Mouse (Mus musculus) CH12.LX (cell line): Measurements from ENCODE around the gene Fndc9.

Experiments
- CTCF ChIP-seq, 2 experiments: IDR thresholded peaks in 1 of 2; conservative IDR thresholded peaks in 1 of 2; 2 replicates each; pipeline ENCODE4 v1.5.1; 2011 to 2012; ENCODE audit warnings: low read depth in 2 of 2, low read length in 2 of 2, improper control_type of control experiment in 1 of 2, inconsistent platforms in 1 of 2, mild to moderate bottlenecking in 1 of 2, moderate library complexity in 1 of 2
- EP300 ChIP-seq: IDR thresholded peaks from 2 replicates; pipeline ENCODE4 v1.6.1; 2011; ENCODE audit warnings: low read length, improper control_type of control experiment

DNA sequence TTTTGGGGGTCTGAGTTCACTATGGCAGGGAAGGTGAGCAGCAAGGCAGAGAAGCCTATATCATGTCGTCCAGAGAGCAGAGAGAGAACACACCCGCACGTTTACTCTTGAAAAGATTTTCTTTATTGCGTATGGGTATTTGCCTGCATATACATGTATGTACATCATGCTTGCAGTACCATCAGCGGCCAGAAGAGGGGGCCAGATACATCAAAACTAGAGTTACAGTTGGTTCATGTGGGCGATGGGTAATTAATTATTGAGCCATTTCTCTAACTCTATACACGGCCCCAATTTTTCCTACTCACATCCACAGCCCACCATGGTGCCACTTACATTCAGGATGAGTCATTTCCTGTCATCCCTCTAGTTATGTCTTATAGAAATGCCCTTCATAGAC lies 18.7 kb upstream of the Fndc9 start:
- TF ChIP-seq CTCF (conservative IDR thresholded peaks at IDR 0.05 in 1 of 2, IDR thresholded peaks at IDR 0.05 in 1 of 2; ENCODE audit: low read depth in 2 of 2, low read length in 2 of 2) (peak; percentile 68 to 94), EP300 (no peak)
